Mouse (Mus musculus): ENCODE results near the gene Trim63.

Gene Trim63

DNA sequence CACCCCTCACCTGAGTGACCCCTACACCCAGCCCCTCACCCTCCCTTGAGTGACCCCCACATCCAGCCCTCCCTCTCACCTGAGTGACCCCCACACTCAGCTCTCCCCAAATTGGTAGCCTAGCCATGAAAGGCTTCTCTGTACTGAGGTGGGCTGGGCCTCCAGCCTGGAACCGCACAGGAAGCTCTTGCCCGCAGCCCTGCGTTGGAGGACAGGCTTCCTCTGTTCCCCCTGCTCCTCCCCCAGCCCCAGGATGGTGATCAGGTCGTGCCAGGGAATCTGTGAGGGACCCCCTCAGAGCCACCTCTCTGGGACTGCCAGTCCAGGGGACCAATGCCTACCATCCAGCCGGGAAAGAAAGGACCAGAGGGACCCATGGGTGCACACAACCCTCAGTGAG, 50.4 kb downstream of the Trim63 start:
- no peak for DNase-seq (ENCODE audit: low spot score)

DNA sequence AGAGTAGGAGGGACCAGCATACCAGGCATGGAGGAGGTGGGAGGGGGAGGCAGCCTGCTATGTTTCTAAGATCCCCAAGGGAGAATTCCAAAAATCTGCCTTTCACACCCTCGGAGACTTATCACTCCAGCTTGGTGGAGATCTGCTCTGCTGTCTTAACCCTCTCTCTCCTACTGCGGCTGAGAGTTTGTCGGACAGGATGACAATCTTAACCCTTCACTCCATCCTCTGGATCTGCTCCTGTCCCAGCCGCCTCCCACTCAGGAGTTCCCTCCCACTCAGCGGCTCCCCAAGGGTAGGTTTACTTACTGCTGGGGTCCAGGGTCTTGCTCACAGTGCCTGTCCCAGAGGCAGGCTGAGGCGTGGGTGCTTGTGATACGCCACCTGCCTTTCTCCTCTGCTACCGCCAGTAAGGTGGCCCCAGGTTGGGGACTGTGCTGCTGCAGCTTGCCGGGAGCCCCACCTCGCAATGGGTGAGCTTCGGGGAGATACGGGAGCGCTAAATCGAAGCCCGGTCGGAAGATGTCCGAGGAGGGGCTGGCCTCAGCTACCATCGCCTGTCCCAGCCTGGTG, 55.8 kb downstream of the Trim63 start:
- DNase-seq (ENCODE audit: low spot score): no peak

DNA sequence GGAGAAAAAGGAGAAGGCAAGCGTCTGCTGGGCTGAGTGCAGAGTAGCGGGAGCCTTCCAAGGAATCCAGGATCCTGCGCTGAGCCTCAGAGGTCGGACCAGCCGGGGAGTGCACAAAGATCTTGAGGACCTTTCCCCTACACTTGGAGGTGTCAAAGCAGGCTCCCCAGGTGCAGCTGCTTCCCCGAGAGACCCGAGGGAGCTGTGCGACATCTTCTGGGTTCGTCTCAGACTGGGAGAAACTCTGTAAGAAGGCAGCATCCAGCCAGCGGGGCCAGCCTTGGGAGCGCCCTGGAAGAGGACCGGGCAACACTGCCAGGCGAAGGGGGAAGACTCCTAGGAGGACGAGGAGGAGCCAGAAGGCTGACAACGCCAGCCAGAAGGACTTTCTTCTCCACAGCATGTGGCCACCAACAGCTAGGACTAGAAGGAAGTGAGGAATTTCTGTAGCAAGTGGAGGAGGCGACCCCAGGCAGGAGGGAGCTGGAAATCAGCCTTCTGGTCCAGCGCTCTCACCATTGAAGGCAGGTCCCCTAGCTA, 56.5 kb downstream of the Trim63 start:
- no peak for DNase-seq (ENCODE audit: low spot score)

DNA sequence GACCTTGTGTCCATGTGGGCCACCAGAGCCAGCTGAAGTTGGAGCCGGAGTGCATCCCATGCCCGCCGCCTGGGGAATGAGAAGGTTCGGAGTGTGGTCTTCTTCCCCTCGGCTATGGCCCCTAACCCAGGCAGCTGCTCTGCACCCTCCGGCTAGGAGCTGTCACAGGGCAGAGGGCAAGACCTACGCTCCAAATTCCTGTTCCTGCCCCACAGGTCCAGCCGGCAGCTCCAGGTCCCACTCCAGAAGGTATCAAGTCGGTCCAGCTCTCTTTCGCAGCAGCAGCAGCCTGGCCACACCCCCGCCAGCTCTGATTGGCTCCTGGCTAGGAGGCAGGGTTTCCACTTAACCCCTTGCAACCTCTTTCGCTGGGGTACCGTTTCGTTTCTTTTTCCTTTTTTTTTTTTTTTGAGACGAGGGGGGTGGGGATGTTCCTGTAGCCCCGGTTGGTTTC, 57.4 kb downstream of the Trim63 start:
- DNase-seq (ENCODE audit: low spot score): peak; percentile 44

DNA sequence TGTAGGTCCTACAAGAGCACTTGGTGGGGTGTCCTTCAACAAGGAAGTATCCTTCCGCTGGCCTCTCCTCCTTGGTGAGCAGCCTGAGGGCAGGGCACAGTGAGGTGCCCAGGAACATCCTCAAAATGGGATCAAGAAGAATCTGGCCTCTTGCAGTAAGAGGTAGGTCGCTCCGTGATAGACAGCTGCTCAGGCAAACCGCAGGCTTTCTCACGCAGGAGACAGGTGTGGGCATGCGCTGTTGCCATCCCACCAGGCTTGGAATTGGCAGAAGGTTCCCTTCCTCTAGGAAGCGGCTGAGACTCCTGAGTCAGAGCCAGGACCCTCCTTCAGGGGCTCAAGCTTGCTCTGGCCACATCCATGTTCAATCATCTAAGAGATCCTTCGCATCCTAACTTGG, 58.4 kb downstream of the Trim63 start:
- no peak for DNase-seq (ENCODE audit: low spot score)

DNA sequence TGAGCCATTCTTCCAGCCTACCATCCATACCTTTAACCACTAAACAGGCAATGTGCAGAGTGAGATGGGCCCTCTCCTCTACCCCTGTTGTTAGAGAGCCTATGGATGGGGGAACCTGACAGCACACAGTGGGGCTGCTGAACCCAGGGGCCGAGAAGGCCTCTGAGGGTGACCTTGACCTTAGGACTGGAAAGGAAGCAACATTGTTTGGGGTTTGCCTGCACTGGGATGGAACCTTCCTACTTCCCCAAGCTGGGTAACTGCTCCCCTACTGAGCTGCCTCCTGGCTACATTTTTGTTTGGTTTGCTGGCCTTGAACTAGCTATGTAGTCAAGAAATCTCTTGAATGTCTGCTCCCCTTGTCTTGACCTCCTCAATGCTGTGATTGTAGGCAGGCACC, 59.4 kb downstream of the Trim63 start:
- DNase-seq (ENCODE audit: low spot score): no peak

DNA sequence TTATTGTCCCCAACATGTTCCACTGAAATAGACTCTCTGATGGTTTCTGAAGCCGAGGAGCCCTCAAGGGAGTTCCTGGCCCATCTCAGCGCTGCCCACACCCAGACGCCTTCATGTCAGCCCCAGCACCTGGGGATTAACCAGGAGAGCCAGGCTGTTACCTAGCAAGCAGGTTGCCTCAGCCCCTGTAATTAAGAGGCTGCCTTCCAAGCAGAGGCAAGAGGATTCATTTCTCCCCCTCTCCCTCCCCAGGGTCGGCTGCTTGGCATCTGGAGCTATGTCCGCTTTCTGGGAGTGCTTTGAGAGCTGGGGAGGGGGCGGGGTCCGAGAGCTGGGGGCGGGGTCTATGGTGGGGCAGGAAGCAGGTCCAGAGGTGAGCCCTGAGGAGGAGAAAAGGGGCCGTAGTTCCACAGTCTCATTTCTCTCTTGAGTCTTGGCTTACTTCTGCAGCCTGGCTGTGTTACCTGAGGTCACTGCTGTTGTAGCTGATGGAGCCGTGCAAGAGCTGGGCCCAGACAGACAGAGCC, 63.2 kb downstream of the Trim63 start:
- no peak for DNase-seq (ENCODE audit: low spot score)
